Mouse (Mus musculus) hindbrain, embryonic 12.5 days (tissue): ENCODE data around the gene Ccdc17. TPM values are rescaled to one million over a fixed set of nuclear protein-coding genes. Genes with fewer than 3 reads are reported as not detected.

ENCODE experiments used
- ATAC-seq: fragments of 200-750 bp; cut with Nextera tagmentation; 2 replicates; pipeline ENCODE4 v1.8.0; 2017; ENCODE audit warnings: moderate TSS enrichment; ENCODE audit not compliant: low FRiP score
- H3K27ac ChIP-seq: fragments of 300-500 bp; sonication (generic); 2 replicates; pipeline ENCODE4 v1.5.1; 2016; ENCODE audit warnings: mild to moderate bottlenecking
- H3K27me3 ChIP-seq: fragments of 300-500 bp; sonication (generic); 2 replicates; pipeline ENCODE4 v1.6.1; 2016; ENCODE audit warnings: mild to moderate bottlenecking
- H3K36me3 ChIP-seq: fragments of 300-500 bp; sonication (generic); 2 replicates; pipeline ENCODE4 v1.6.1; 2016; ENCODE audit warnings: mild to moderate bottlenecking
- H3K4me1 ChIP-seq: fragments of 300-500 bp; sonication (generic); 2 replicates; pipeline ENCODE4 v1.6.1; 2016
- H3K4me2 ChIP-seq: fragments of 300-500 bp; sonication (generic); replicated peaks from 2 replicates; pipeline ENCODE4 v1.6.1; 2016; ENCODE audit warnings: mild to moderate bottlenecking
- H3K4me3 ChIP-seq: fragments of 300-500 bp; sonication (generic); 2 replicates; pipeline ENCODE4 v1.5.1; 2016; ENCODE audit warnings: mild to moderate bottlenecking
- H3K9ac ChIP-seq: fragments of 300-500 bp; sonication (generic); 2 replicates; pipeline ENCODE4 v1.6.1; 2016; ENCODE audit warnings: mild to moderate bottlenecking, moderate library complexity
- H3K9me3 ChIP-seq: fragments of 300-500 bp; sonication (generic); replicated peaks from 2 replicates; pipeline ENCODE4 v1.6.1; 2016; ENCODE audit warnings: mild to moderate bottlenecking
- WGBS: fragments of 180-500 bp; shearing (Covaris S2); methylation state at CpG from one replicate; pipeline ENCODE4 v1.1.7; 2016; 5-methylcytosine and 5-hydroxymethylcytosine counted together
- polyA plus RNA-seq: library from polyadenylated mRNA; unstranded; fragments of >200 nt; fragmentation: Nextera tagmentation; extraction: Ambion mirVana; gene quantifications from 2 replicates; pipeline ENCODE4 v1.2.1, GENCODE M21; 2016

The Ccdc17 gene
- polyA plus RNA-seq, result 3.8 and 4.8 TPM in 2 replicates

GRCm38 (mm10) chr4:116596379-116596778 lies at the start of gene Ccdc17:
Gene Ccdc17, plus strand, starts transcription at chr4:116596654.
- H3K27me3 ChIP-seq, result no peaks in the 10 kb centered on the region
- H3K27ac ChIP-seq, result peak within 1 kb of the TSS; percentile 80
- H3K4me1 ChIP-seq, result peaks cover 22% of the 10 kb centered on the region
- H3K4me3 ChIP-seq, result peak within 1 kb of the TSS; percentile 59
- peak within 1 kb of the TSS; percentile 86 for H3K4me2 ChIP-seq
- H3K36me3 ChIP-seq, result peaks cover 45% of the 10 kb centered on the region
- H3K9me3 ChIP-seq, result no peaks in the 10 kb centered on the region
- WGBS, result 30% methylated on average over 5 of the region's 5 CpGs
- peak within 1 kb of the TSS; percentile 74 for H3K9ac ChIP-seq
- ATAC-seq, result no peak

DNA sequence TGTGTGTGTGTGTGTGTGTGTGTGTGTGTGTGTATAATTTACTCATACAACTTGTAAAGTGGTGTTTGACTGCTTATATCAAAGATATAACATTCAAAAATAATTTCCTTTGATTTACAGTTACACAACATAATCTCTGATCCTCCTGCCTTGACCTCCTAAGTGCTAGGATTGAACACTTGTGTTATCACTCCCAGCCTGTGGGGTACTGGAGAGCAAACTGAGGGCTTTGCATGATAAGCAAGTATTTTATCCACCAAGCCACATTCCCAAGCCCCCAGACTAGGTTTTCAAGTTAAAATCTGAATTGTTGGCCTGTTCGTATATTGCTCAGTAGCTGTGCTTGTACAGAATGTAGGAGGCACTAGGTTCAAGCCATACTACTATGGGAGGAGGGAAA lies 46.0 kb upstream of the Ccdc17 start:
- Histone ChIP-seq H3K4me3 (no peak overlapping the region), H3K27me3 (no peaks in the 10 kb centered on the region), H3K36me3 (peaks cover 19% of the 10 kb centered on the region), H3K9ac (no peak overlapping the region), H3K9me3 (no peaks in the 10 kb centered on the region), H3K4me2 (no peak overlapping the region), H3K27ac (no peak overlapping the region), H3K4me1 (no peaks in the 10 kb centered on the region)
- WGBS, result 97% methylated on average over 1 of the region's 1 CpGs
- ATAC-seq, result no peak

DNA sequence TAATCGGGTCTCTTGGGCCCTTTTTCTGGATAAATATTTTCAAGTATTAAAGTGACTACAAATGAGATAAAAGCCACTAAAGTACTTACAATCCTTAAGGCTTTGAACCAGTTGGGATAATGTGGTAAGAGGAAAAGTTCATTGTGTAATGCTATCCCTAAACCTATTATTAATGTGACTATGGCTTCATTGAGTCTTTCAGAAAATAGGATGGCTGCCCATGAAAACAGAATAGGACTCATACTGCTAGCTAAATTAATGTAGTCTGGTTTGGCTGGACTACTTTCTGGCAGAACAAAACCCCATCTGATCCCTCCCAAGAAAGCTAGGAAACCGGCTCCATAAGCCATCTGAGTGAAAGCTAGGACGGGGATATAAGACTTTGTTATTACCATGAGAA lies 43.4 kb upstream of the Ccdc17 start:
- H3K9me3 ChIP-seq, result no peaks in the 10 kb centered on the region

GRCm38 (mm10) chr4:116555413-116556300 lies 40.8 kb upstream of the Ccdc17 start, which contains the start of gene Tmem69:
Gene Tmem69, minus strand, starts transcription at chr4:116555936.
- ATAC-seq, result no peak
- Histone ChIP-seq H3K36me3 (peaks cover 19% of the 10 kb centered on the region), H3K4me2 (peak within 1 kb of the TSS; percentile 83), H3K9me3 (no peaks in the 10 kb centered on the region), H3K4me1 (peaks cover 16% of the 10 kb centered on the region), H3K9ac (peak within 1 kb of the TSS; percentile 76), H3K27ac (peak within 1 kb of the TSS; percentile 94), H3K27me3 (no peaks in the 10 kb centered on the region), H3K4me3 (peak within 1 kb of the TSS; percentile 85)
- WGBS, result 4% methylated on average over 23 of the region's 23 CpGs

More for the DNA sequence above, 43.4 kb upstream of the Ccdc17 start:
- 94% methylated on average over 3 of the region's 3 CpGs for WGBS
- ATAC-seq, result no peak
- peaks cover 19% of the 10 kb centered on the region for H3K36me3 ChIP-seq
- H3K4me1 ChIP-seq, result peaks cover 6% of the 10 kb centered on the region; the same call in 1 of the 2 replicates
- H3K4me2 ChIP-seq, result no peak overlapping the region
- H3K9ac ChIP-seq, result no peak overlapping the region
- no peaks in the 10 kb centered on the region for H3K27me3 ChIP-seq
- H3K27ac ChIP-seq, result no peak overlapping the region
- H3K4me3 ChIP-seq, result no peak overlapping the region

DNA sequence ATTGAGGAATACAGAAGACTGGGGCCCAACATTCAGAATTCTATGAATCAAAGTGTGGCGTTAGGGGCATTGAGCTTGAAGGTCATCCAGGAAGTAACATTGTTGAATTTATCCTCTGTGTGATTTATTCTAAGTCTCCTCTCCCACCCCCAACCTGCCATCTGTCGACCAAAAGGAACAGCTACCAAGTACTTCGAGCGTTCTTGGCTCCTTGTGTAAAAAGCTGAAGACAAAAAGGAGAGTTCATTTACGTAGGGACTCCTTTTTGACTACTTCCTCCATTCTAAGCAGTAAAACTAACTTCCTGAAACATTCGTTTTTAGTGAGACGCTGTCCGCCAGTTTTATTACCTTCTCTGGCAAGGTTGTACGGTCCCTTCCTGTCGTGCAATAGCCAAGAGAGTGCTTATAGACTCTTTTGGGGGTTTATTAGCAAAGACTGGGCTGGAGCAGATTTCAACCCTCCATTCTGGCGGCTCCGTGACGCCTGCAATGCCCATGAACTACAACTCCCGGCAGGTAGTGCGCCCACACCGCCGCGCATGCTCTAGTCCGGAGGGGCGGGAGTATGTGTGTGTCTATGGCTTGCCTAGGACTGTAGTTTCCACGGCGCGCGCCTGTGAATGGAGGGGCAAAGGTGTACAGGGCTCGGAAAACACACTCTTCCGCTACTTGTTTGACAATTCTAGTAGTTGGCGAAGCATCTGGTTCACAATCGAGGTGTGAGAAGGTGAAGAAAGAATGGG lies 39.7 kb upstream of the Ccdc17 start:
- under 1% methylated on average over 28 of the region's 28 CpGs for WGBS
- H3K4me1 ChIP-seq, result peaks cover 16% of the 10 kb centered on the region
- H3K9ac ChIP-seq, result peak overlapping the region; percentile 76
- H3K4me3 ChIP-seq, result peak overlapping the region; percentile 85
- ATAC-seq, result peak; percentile 98
- peaks cover 17% of the 10 kb centered on the region for H3K36me3 ChIP-seq
- H3K4me2 ChIP-seq, result peak overlapping the region; percentile 83
- peak overlapping the region; percentile 94 for H3K27ac ChIP-seq
- no peaks in the 10 kb centered on the region for H3K9me3 ChIP-seq
- no peaks in the 10 kb centered on the region for H3K27me3 ChIP-seq

DNA sequence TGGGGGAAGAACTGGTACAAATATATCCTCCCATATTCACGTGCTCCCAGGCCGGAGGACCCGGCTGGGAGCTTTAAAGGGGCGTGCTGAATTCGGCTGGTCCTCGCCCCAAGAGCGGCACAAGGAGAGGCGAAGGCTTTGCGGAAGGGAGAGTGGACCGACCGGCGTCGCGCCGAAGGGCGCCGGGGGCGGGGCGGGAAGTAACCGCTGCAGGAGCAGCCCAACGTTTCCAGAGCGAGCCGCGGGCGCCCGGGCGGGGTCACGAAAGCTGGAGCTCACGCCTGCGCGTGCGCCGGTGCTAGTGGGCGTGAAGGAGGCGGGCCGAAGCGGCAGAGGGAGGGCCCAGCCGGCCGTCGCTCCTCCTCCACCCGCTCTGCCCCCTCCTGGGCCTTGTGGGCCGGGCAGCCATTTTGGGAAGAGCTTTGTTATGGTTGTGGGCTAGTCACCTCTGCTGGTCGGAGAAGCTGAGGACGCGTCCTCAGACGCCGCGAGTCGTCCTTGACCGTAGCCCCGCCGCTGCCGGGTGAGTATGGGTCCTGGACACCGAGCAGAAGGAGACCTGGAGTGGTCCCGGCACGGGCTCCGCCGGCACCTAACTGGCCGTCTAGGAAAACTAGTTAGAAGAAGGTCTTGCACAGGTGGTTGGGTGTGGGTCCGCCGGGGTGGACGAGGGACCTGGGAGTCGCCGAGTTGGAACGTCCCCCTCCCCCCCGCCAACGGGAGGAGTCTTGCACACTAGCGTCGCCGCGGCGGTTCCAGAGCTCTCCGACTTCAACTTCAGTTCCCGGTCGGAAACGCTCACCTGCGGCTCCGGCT lies 38.9 kb upstream of the Ccdc17 start, which contains the start of gene Gpbp1l1:
Gene Gpbp1l1 (plus strand): TSS at position 353 of the 816 bp plus-strand sequence.
- peaks cover 13% of the 10 kb centered on the region for H3K36me3 ChIP-seq
- under 1% methylated on average over 71 of the region's 78 CpGs for WGBS
- no peaks in the 10 kb centered on the region for H3K9me3 ChIP-seq
- ATAC-seq, result peak; percentile 95
- H3K27ac ChIP-seq, result peak within 1 kb of the TSS; percentile 94
- H3K4me3 ChIP-seq, result peak within 1 kb of the TSS; percentile 85
- no peaks in the 10 kb centered on the region for H3K27me3 ChIP-seq
- H3K9ac ChIP-seq, result peak within 1 kb of the TSS; percentile 80
- peak within 1 kb of the TSS; percentile 83 for H3K4me2 ChIP-seq
- H3K4me1 ChIP-seq, result peaks cover 16% of the 10 kb centered on the region

- Histone ChIP-seq H3K9me3 (no peaks in the 10 kb centered on the region), H3K27ac (no peak overlapping the region), H3K9ac (peak overlapping the region; percentile 80), H3K36me3 (peaks cover 7% of the 10 kb centered on the region), H3K4me3 (peak overlapping the region; percentile 85), H3K4me2 (peak overlapping the region; percentile 83), H3K27me3 (no peaks in the 10 kb centered on the region), H3K4me1 (peaks cover 16% of the 10 kb centered on the region)
- 7% methylated on average over 15 of the region's 15 CpGs for WGBS
- no peak for ATAC-seq
Observed at GRCm38 (mm10) chr4:116558151-116558882, 38.1 kb upstream of the Ccdc17 start.

DNA sequence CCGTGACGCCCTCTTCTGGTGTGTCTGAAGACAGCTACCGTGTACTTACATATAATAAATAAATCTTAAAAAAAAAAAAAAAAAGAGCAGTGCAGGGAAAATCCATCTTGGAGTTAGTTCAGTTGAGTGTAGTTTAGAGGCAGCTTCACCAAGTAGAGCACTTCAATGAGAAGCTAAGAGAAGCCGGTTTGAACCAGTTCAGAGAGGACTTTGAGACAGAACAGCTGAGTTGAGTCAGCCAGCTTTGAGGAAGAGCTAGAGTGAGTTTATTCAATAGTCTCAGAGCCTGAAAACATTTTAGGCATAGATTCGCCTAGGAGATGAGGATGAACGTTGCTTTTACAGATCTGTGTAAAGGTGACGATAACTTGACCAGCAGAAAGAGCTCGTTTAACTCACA lies 661 bp upstream of the Ccdc17 start:
- no peak for ATAC-seq
- no peak overlapping the region for H3K4me2 ChIP-seq
- no peaks in the 10 kb centered on the region for H3K27me3 ChIP-seq
- 79% methylated on average over 8 of the region's 8 CpGs for WGBS
- H3K27ac ChIP-seq, result no peak overlapping the region
- H3K36me3 ChIP-seq, result peaks cover 45% of the 10 kb centered on the region
- H3K4me3 ChIP-seq, result no peak overlapping the region
- H3K4me1 ChIP-seq, result peaks cover 22% of the 10 kb centered on the region
- no peak overlapping the region for H3K9ac ChIP-seq
- H3K9me3 ChIP-seq, result no peaks in the 10 kb centered on the region

DNA sequence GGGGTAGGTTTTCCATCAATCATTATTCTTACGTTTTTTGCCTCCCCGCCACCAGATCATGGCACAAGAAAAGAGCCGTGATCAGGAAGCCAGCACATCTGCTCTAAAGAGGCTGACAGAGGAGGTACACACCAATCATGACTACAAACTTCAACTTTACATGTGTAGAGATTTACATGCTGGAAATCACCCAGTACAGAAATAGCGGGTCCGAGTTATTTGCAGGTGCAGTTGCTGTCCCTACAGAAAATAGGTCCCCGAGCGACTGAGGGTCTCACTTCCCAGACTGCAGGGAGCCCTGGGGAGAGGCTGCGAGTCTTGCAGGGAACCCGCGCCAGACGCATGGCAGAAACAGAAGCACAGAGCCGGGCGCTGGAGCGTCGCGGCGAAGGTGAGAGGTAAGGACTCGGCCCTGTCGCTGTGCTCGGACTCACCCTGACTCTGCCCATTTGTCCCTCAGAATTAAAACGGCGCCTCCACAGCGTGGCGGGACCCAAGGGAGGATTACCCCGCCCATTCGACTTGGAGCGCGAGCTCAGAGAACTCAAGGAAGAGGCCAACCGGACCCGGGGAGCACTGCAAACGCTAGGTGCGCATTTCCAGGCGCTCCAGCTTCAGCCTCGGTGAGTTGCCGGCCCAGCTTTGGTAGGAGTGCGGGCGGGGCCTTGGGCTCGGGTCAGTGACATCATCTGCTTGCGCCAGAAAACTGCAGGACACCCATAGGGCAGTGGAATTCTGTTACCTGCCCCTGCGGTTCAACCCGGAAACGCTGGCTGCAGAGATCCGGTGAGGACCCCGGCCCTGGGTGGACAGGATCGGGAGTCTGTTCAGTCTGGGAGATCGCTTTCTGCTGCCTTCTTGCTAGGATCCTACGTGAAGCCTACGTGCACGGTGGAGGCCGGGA lies 776 bp downstream of the Ccdc17 start:
- ATAC-seq, result peak; percentile 94
- H3K4me1 ChIP-seq, result peaks cover 22% of the 10 kb centered on the region
- peaks cover 45% of the 10 kb centered on the region for H3K36me3 ChIP-seq
- no peaks in the 10 kb centered on the region for H3K9me3 ChIP-seq
- H3K9ac ChIP-seq, result peak overlapping the region; percentile 74
- peak overlapping the region; percentile 59 for H3K4me3 ChIP-seq
- peak overlapping the region; percentile 86 for H3K4me2 ChIP-seq
- peak overlapping the region; percentile 80 for H3K27ac ChIP-seq
- under 1% methylated on average over 50 of the region's 50 CpGs for WGBS
- H3K27me3 ChIP-seq, result no peaks in the 10 kb centered on the region

GRCm38 (mm10) chr4:116612621-116613020 lies 16.2 kb downstream of the Ccdc17 start:
- Histone ChIP-seq H3K9me3 (no peaks in the 10 kb centered on the region), H3K36me3 (peaks cover 67% of the 10 kb centered on the region), H3K4me2 (no peak overlapping the region), H3K9ac (no peak overlapping the region), H3K4me1 (no peaks in the 10 kb centered on the region), H3K27ac (no peak overlapping the region), H3K27me3 (no peaks in the 10 kb centered on the region), H3K4me3 (no peak overlapping the region)
- 97% methylated on average over 2 of the region's 2 CpGs for WGBS
- ATAC-seq, result no peak
